Mouse (Mus musculus): Measurements from ENCODE around the gene D2hgdh.
A peak's percentile ranks its signal among the peaks of the same experiment; 100 is the strongest.

D2hgdh gene

GRCm38 (mm10) chr1:93824609-93825008 is at the start of gene D2hgdh:
TSS of gene D2hgdh (plus strand) at chr1:93824909.
- DNase-seq (ENCODE audit: low spot score in 2 of 2) = no peak

DNA sequence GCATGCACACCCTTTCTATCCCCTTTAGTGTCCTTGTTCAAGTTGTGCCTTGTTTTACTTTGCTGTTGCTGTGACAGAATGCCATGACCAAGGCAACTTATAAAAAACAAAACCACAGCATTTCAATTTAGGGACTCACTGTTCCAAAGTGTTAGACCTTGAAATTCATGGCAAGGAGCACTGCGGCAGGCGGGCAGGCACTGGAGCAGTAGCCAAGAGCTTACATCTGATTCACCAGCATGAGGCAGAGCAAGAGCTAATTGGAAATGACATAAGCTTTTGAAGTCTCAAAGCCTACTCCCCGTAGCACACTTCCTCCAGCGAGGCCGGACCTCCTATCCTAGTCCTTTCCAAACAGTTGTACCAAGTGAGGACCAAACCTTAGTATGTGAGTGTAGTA is 48.0 kb upstream of the D2hgdh start:
- no peak for DNase-seq (ENCODE audit: low spot score in 2 of 2)

DNA sequence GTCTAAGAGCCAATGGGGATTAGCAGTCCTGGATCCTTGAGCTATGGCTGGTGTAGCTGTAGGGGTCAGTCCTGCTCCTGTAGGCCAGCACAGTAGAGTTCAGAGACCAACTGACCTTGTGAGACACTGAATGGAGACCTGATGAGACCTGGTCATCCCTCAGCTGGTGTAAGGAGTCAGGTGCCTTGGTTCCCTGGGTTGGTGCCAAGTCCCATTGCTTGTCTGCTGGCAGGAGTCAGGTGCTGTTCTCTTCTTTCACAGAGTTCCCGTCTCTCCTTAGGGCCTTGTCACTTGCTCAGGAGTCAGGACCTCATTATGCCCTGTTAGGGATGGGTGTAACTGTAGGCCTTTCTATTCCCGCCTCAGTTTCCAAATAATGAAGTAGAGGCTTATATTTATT is 37.8 kb upstream of the D2hgdh start:
- no peak for DNase-seq (ENCODE audit: low spot score in 2 of 2)

DNA sequence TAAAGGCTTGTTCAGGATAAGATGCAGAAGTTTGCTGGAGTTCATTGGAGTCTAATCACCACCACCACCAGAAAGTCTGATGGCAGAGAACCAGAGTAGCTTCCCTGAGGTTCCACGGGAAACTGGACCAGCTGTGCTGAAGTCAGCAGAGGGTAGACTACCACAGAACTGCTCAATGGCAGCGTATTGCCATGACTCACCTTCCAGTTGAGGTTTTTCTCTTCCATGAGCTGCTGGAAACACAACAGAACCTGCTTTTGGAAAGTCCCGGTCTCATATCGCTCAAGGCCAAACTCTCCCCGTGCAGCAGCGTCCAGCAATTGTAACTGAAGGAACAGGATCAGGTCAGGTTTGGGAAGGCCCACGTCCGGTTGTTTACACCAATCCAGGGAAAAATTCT is 30.2 kb upstream of the D2hgdh start:
- DNase-seq (ENCODE audit: low spot score in 2 of 2) = no peak

DNA sequence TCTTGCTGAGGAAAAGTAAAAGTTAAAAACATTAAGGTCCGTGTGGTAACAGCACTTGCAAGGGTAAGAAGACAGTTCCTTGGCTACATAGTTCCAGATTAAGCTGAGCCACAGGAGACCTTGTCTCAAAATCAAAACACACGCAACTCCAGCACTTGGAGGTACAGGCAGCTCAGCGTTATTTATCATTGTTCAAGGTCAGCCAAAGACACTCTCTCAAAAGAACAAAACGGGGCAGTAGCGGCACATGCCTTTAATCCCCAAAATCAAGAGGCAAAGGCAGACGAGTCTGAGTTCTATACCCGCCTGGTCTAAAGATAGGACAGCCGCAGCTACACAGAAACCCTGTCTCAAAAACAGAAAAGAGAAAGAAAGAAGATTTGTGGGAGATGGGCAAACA is 28.8 kb upstream of the D2hgdh start:
- DNase-seq (ENCODE audit: low spot score in 2 of 2) = no peak

GRCm38 (mm10) chr1:93800670-93801503 is 23.8 kb upstream of the D2hgdh start:
- DNase-seq (ENCODE audit: low spot score in 2 of 2) = no peak

- DNase-seq (ENCODE audit: low spot score in 2 of 2) = peak; percentile 78 to 92
Observed at GRCm38 (mm10) chr1:93801741-93802238, 22.9 kb upstream of the D2hgdh start, which contains the start of gene Dtymk. TSS of gene Dtymk (minus strand) at chr1:93801934.

GRCm38 (mm10) chr1:93802771-93803170 is 21.9 kb upstream of the D2hgdh start:
- DNase-seq (ENCODE audit: low spot score in 2 of 2) = no peak

DNA sequence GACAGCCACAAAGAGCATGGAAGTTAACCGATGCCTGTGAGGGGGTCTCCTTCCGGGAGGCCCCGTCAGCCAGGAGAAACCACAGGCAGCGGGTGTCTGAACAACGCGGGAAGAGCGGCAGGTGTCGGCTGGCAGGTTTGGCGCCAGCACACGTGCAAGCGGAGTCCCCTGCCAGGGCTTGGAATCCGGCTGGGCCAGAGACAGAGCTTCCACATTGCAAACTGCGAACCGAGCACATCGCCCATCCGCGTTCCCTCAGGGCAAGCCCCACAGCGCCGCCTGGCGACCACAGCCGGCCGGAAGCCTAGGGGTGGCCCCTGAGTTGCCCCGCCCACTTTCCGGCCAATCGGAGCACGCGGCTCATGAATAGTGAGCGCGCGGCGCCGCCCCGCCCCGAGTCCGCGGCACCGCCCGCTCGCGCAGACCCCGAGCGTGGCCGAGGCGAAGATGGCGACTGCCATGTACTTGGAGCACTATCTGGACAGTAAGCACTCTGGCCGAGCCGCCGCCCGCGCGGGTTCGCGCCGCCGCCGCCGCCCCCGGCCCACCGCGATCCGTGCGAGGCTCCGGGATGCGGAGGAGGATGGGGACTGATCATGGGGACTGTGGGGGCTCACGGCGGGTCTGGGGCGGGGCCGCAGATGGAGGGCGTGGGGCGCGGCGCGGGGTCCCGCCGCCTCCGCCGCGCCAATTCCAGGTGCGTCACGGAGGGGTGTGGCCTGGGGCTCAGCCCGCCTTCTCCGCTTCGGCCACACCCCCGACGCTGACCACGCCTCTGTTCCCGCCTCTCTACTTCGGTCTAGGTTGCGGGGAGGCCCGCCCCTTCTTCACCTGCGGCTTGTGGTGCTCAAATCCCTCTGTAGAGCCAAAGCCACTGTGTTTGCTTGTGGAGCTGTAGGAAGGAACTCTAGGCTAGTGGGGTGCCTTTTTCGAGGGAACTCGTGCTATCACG is 20.9 kb upstream of the D2hgdh start, which contains the start of gene Ing5:
Gene Ing5 (plus strand): TSS at position 410 of the 952 bp plus-strand sequence.
- peak; percentile 100 for DNase-seq (ENCODE audit: low spot score in 2 of 2)

GRCm38 (mm10) chr1:93804818-93805217 is 19.9 kb upstream of the D2hgdh start:
- DNase-seq (ENCODE audit: low spot score in 2 of 2) = no peak

DNA sequence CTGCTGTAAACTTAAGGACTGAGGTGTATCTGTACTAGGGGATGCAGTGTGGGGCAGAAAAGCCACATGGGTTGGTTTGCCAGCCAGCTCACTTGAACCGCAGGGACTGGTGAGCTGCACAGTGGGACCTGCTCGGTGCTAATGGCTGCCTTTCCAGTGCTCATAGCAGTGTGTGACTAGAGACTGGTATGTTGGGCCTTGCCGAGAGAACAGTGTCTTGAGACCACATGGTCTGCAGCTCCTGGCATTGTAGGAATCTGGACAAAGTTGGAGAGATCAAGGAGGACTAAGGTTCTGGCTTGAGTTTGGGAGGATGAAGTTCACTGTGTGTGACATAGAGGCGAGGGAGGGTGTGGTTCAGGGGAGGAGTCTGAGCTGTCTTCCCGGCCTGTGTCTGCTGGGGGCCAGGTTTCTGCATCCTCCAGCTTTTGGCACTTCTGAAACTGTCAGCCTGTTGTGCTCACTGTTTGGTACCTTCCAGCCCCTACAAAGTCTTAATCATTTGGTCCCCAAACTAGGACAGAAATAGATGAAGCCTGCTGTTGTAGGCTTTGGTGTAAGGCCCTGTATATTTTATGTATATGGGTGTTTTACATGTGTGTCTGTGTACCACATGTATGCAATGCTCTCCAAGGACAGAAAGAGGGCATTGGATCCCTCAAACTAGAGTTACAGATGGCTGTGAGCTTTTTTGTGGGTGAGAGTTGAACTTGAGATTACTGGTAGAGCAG is 19.3 kb upstream of the D2hgdh start:
- peak; percentile 32 to 55 for DNase-seq (ENCODE audit: low spot score in 2 of 2)

DNA sequence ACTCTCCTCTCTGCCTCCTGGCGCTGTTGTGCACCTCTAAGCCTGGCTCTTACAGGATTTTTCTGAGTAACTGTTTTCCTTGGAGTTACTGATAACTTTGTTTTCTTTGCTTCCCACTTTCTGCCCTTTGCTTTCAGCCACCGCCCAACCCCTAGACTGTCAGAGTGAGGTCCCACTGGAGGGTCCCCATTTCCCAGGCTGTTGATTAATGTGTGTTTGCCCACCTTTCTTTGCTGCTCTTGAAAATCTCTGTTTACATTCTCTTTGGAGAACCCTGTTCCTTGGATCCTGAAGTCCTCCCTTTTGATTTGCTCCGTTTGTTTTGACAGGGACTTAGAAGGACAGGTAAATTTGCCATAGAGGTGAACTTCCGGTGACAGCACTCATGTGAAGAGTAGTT is 15.8 kb upstream of the D2hgdh start:
- no peak for DNase-seq (ENCODE audit: low spot score in 2 of 2)

DNA sequence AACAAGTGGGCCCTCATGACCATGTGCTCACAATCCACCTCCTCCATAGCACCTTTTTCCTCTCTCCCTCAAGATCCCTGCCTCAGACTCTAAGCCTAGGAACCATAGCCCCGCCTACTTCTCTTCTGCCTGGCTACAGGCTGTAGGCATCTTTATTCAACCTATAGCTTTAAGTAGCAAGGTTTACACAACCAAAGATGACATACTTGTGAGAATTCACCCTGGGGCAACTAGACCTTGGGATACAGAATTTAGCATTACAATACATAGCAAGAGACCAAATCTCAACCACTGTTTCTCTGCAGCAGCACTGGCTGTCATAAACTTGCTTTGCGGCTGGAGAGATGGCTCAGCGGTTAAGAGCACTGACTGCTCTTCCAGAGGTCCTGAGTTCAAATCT is 14.7 kb upstream of the D2hgdh start:
- DNase-seq (ENCODE audit: low spot score in 2 of 2) = no peak

GRCm38 (mm10) chr1:93811495-93812039 is 13.1 kb upstream of the D2hgdh start:
- DNase-seq (ENCODE audit: low spot score in 2 of 2) = no peak

- no peak for DNase-seq (ENCODE audit: low spot score in 2 of 2)
Observed at GRCm38 (mm10) chr1:93817823-93818532, 6.7 kb upstream of the D2hgdh start.

DNA sequence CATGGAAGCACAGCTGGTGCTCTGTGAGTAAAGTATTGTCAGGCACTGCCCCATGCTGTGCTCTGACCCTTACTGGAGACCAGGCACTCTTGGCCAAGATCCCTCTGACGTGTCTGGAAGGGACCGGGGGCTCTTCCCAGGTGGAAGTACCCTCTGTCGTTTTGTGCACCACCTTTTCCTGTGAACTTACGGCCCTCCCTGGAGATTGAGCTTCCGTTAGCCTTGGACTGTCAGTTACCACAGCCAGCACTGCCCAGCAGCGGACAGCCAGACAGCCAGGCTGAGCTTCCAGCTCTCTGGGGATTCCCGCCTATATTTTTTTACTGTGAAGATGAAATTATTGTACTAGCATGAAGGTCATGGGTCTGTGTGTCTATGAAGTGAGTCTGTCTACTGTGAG is 6.0 kb upstream of the D2hgdh start:
- DNase-seq (ENCODE audit: low spot score in 2 of 2) = no peak

- no peak for DNase-seq (ENCODE audit: low spot score in 2 of 2)
Observed at GRCm38 (mm10) chr1:93823796-93824495, 763 bp upstream of the D2hgdh start.

GRCm38 (mm10) chr1:93825105-93825674 is 481 bp downstream of the D2hgdh start:
- DNase-seq (ENCODE audit: low spot score in 2 of 2) = peak; percentile 91 to 95

DNA sequence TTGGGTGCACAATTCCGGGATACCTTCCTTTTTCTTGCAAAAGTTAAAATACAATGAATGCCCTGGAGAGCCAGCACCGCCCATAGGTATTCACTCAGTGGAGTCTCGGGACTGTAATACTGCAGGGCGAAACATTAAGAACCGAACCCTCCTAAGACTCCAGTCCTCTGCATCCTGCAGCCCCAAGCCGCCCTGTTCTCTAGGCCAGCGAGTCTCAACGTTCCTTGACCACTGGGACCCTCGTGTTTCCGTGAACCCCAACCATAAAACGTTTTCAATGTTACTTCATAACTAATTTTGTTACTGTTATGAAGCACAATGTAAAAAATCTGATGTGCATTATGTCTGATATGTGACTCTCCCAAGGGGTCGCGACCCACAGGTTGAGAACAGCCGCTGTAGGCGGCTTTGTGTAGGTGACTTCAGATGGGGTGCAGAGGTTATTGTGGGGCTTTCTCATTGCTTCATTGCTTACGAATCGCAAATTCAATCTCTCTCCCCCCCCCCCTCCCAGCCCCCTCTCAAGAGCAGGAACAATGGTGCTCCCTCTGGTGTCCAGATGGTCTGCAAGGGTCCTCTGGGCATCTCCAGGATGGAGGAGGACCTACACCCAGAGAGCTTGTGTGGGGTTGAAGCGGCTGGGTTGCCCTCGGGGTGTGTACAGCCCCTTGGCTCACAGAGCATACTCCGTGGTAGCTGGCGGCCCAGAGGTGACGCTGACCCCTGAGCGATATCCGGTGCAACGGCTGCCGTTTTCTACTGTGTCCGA is 1.2 kb downstream of the D2hgdh start:
- DNase-seq (ENCODE audit: low spot score in 2 of 2) = peak; percentile 43 to 50
